Mouse (Mus musculus) neural tube, embryonic 11.5 days (tissue): ENCODE measurements around the gene Bbs2. TPM values are rescaled to one million over a fixed set of nuclear protein-coding genes. Genes with fewer than 3 reads are reported as not detected.
"Not testable (repeated sequence)": the region's sequence is repeated elsewhere in the genome, so short reads cannot be mapped to it uniquely, and the experiment has no call there.

Experiments
- ATAC-seq: fragments of 200-750 bp; cut with Nextera tagmentation; 2 replicates; pipeline ENCODE4 v1.8.0; 2017; ENCODE audit warnings: moderate number of reproducible peaks, mild to moderate bottlenecking, moderate TSS enrichment, moderate library complexity; ENCODE audit not compliant: insufficient read depth, low FRiP score, low TSS enrichment
- DNase-seq: peaks from one replicate; pipeline ENCODE4 v3.0.0-alpha.2; 2015; ENCODE audit warnings: low spot score
- H3K27ac ChIP-seq: fragments of 300-500 bp; sonication (generic); 2 replicates; pipeline ENCODE4 v1.5.1; 2014; ENCODE audit warnings: low read depth, mild to moderate bottlenecking, low read length
- H3K27me3 ChIP-seq: fragments of 300-500 bp; sonication (generic); 2 replicates; pipeline ENCODE4 v1.6.1; 2014; ENCODE audit warnings: mild to moderate bottlenecking, low read length, mixed read lengths; ENCODE audit not compliant: control insufficient read depth, insufficient read depth
- H3K36me3 ChIP-seq: fragments of 300-500 bp; sonication (generic); 2 replicates; pipeline ENCODE4 v1.6.1; 2014; ENCODE audit warnings: mild to moderate bottlenecking, low read length, moderate library complexity, mixed read lengths; ENCODE audit not compliant: control insufficient read depth, insufficient read depth
- H3K4me1 ChIP-seq: fragments of 300-500 bp; sonication (generic); 2 replicates; pipeline ENCODE4 v1.6.1; 2014; ENCODE audit warnings: low read length, mixed read lengths; ENCODE audit not compliant: control insufficient read depth, insufficient read depth
- H3K4me2 ChIP-seq: fragments of 300-500 bp; sonication (generic); 2 replicates; pipeline ENCODE4 v1.6.1; 2014; ENCODE audit warnings: low read depth, mild to moderate bottlenecking, moderate library complexity
- H3K4me3 ChIP-seq: fragments of 300-500 bp; sonication (generic); 2 replicates; pipeline ENCODE4 v1.5.1; 2014; ENCODE audit warnings: low read depth, low read length
- H3K9ac ChIP-seq: fragments of 300-500 bp; sonication (generic); 2 replicates; pipeline ENCODE4 v1.6.1; 2014; ENCODE audit warnings: mild to moderate bottlenecking, low read length
- H3K9me3 ChIP-seq: fragments of 300-500 bp; sonication (generic); 2 replicates; pipeline ENCODE4 v1.6.1; 2016; ENCODE audit warnings: low read length; ENCODE audit not compliant: control insufficient read depth
- WGBS: fragments of 180-500 bp; shearing (Covaris S2); extraction: QIAGEN DNeasy Blood & Tissue Kit; methylation state at CpG from one replicate; pipeline ENCODE4 v1.1.7; 2014; 5-methylcytosine and 5-hydroxymethylcytosine counted together
- polyA plus RNA-seq: library from polyadenylated mRNA; unstranded; fragments of >200 nt; fragmentation: Nextera tagmentation; extraction: Ambion mirVana; gene quantifications from 2 replicates; pipeline ENCODE4 v1.2.1, GENCODE M21; 2014

Bbs2 gene
- polyA plus RNA-seq = 17.6 and 18.0 TPM in 2 replicates

DNA sequence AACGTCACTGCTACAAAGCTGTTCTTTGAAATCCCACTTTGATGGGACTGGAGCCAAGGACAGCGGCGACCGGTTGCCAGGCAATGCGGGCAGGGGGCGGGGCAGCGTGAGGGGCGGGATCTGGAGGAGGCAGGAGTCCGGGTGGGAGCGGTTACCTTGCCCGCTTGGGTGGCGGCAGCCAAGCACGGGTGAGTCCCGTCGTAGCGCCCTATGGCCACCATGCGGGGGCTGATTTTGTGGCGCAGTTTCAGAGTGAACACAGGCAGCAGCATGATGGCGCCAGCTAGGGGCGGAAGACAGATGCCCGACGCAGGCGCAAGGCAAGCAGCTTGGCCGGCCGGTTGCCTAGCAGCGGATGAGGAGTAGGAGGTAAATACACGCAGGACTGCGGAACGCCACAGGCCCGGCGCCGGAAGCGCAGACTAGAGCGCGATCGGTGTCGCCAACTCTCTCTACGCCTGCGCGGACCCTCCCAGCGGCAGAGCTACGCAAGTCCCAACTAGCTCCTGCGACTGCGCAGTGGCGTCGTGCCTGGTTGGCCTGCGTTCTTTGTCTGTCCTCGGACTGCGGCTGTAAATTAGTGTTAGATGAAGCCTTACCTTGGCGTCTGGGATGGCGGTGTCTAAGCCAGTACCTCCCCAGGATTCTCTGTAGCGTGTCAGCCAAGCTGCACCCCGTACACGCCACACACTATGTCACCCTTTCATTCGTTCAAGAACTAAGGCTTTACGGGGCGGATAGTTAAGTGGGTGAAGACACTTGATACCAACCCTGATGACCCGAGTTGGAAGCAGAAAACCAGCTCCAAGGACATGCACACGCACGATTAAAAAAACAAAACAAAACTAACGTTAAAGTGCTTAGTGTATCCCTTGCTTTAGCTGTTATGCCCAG lies at the start of gene Bbs2:
Bbs2 (minus strand) TSS at position 848 of the 894 bp plus-strand sequence.
- H3K27ac ChIP-seq = peak within 1 kb of the TSS; percentile 90
- peak; percentile 97 for ATAC-seq

GRCm38 (mm10) chr8:94148236-94148635 lies 49.5 kb upstream of the Bbs2 start:
- DNase-seq (no peak), ATAC-seq (no peak)
- Histone ChIP-seq H3K36me3 (no peaks in the 10 kb centered on the region), H3K27ac (no peak overlapping the region), H3K4me3 (no peak overlapping the region), H3K4me2 (no peak overlapping the region), H3K9me3 (no peaks in the 10 kb centered on the region), H3K9ac (no peak overlapping the region), H3K27me3 (0 out of 2 replicates have a peak, but pooled peaks cover 2% of the 10 kb centered on the region), H3K4me1 (peaks cover 6% of the 10 kb centered on the region)
- 54% methylated on average over 5 of the region's 5 CpGs for WGBS

More for the DNA sequence above, at the start of gene Bbs2:
- DNase-seq = peak; percentile 99
- peak within 1 kb of the TSS; percentile 49 for H3K4me3 ChIP-seq
- H3K4me2 ChIP-seq = peak within 1 kb of the TSS; percentile 50
- no peaks in the 10 kb centered on the region for H3K36me3 ChIP-seq
- WGBS = under 1% methylated on average over 61 of the region's 61 CpGs
- H3K9me3 ChIP-seq = no peaks in the 10 kb centered on the region
- no peaks in the 10 kb centered on the region for H3K27me3 ChIP-seq
- H3K4me1 ChIP-seq = no peaks in the 10 kb centered on the region
- H3K9ac ChIP-seq = peak within 1 kb of the TSS; percentile 69

- no peaks in the 10 kb centered on the region for H3K27me3 ChIP-seq
- 95% methylated on average over 4 of the region's 4 CpGs for WGBS
- H3K9me3 ChIP-seq = no peaks in the 10 kb centered on the region
- ATAC-seq (no peak), DNase-seq (no peak)
- H3K4me2 ChIP-seq = no peak overlapping the region
- no peak overlapping the region for H3K9ac ChIP-seq
- no peaks in the 10 kb centered on the region for H3K36me3 ChIP-seq
- H3K4me3 ChIP-seq = no peak overlapping the region
- no peaks in the 10 kb centered on the region for H3K4me1 ChIP-seq
- H3K27ac ChIP-seq = no peak overlapping the region
These were observed 41.6 kb upstream of the Bbs2 start for GRCm38 (mm10) chr8:94140266-94140795.

DNA sequence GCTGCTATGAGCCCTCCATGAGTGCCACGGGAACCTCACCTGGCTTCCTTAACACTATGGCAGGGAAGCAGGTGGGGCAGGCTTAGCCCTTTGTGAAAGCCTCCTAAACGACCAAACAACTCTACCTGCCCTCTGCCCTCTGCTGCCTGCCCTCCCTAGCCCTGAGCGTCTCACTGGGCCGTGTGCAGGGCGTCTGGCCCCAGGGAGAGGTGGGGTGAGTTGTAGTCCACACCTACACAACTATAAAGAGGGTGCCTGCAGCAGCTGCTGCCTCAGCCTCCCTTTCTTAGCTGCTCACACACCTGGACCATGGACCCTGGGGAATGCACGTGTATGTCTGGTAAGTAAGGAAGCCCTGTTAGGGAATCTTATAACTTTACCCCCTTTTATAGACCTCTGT lies 38.2 kb upstream of the Bbs2 start, which contains the start of gene Mt4:
Mt4 (plus strand) TSS at position 265 of the 400 bp plus-strand sequence.
- H3K36me3 ChIP-seq = no peaks in the 10 kb centered on the region
- no peak within 1 kb of the TSS for H3K4me2 ChIP-seq
- ATAC-seq (no peak), DNase-seq (no peak)
- no peaks in the 10 kb centered on the region for H3K4me1 ChIP-seq
- WGBS = 57% methylated on average over 6 of the region's 6 CpGs
- H3K9ac ChIP-seq = no peak within 1 kb of the TSS
- no peak within 1 kb of the TSS for H3K4me3 ChIP-seq
- no peaks in the 10 kb centered on the region for H3K9me3 ChIP-seq
- H3K27ac ChIP-seq = no peak within 1 kb of the TSS
- no peaks in the 10 kb centered on the region for H3K27me3 ChIP-seq

DNA sequence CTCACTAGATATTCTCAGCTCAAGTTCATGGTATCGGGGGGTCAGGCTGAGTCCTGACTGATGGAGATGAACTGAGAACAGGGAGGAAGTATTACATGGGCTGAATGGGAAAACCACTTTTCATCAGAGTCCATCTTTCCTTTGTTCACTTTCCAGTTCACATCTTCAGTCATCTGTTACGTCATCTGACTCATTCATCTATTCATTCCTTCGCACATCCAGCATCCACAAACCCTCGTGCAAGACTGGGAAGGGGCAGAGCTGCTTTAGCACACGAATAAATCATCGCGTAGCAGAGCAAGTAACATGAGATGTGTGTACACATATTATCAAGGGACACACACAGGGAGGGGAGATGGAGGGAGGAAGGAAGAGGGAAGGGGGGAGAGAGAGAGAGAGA lies 37.5 kb upstream of the Bbs2 start:
- DNase-seq (no peak), ATAC-seq (no peak)
- H3K4me2 ChIP-seq = no peak overlapping the region
- no peak overlapping the region for H3K27ac ChIP-seq
- H3K27me3 ChIP-seq = no peaks in the 10 kb centered on the region
- no peaks in the 10 kb centered on the region for H3K36me3 ChIP-seq
- no peaks in the 10 kb centered on the region for H3K4me1 ChIP-seq
- H3K9me3 ChIP-seq = no peaks in the 10 kb centered on the region
- 78% methylated on average over 7 of the region's 7 CpGs for WGBS
- no peak overlapping the region for H3K9ac ChIP-seq
- H3K4me3 ChIP-seq = no peak overlapping the region

- Histone ChIP-seq H3K9ac (no peak overlapping the region), H3K27me3 (no peaks in the 10 kb centered on the region), H3K4me3 (no peak overlapping the region), H3K4me2 (no peak overlapping the region), H3K27ac (no peak overlapping the region), H3K4me1 (no peaks in the 10 kb centered on the region), H3K9me3 (no peaks in the 10 kb centered on the region), H3K36me3 (no peaks in the 10 kb centered on the region)
- DNase-seq (no peak), ATAC-seq (no peak)
- 95% methylated on average over 6 of the region's 6 CpGs for WGBS
These were observed 36.8 kb upstream of the Bbs2 start for GRCm38 (mm10) chr8:94135556-94135955.

GRCm38 (mm10) chr8:94134601-94135000 lies 35.9 kb upstream of the Bbs2 start:
- H3K27ac ChIP-seq, H3K36me3 ChIP-seq, H3K4me2 ChIP-seq, H3K27me3 ChIP-seq, H3K9ac ChIP-seq, DNase-seq, ATAC-seq, H3K4me3 ChIP-seq, H3K4me1 ChIP-seq, H3K9me3 ChIP-seq: not testable (repeated sequence)
- WGBS = 79% methylated on average over 3 of the region's 3 CpGs

- WGBS = 67% methylated on average over 5 of the region's 5 CpGs
These were observed 33.4 kb upstream of the Bbs2 start for GRCm38 (mm10) chr8:94132096-94132495.

DNA sequence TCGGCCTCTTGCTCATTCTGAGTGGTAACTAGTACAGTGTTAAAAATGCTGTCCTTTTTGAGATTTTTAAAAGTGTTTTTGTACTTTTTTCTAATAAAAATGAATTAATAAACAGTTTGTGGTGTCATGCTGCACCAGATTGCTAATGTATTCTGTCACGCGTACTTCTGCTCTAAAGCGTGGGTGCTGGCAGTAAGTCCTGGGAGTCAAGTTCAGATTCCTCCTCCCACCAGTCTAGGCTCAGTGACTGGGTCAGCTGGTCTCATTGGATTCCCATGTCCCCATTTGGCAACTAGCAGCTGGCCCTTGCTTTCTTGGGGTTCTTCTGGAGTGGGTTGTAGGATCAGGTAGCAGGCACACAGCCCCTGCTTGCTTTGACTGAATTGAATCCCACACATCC lies 31.4 kb upstream of the Bbs2 start:
- no peak overlapping the region for H3K4me2 ChIP-seq
- no peak overlapping the region for H3K27ac ChIP-seq
- DNase-seq (no peak), ATAC-seq (no peak)
- no peaks in the 10 kb centered on the region for H3K36me3 ChIP-seq
- H3K9me3 ChIP-seq = no peaks in the 10 kb centered on the region
- no peak overlapping the region for H3K4me3 ChIP-seq
- no peaks in the 10 kb centered on the region for H3K4me1 ChIP-seq
- H3K9ac ChIP-seq = no peak overlapping the region
- no peaks in the 10 kb centered on the region for H3K27me3 ChIP-seq
- WGBS = 85% methylated on average over 4 of the region's 4 CpGs

More at GRCm38 (mm10) chr8:94132096-94132495, 33.4 kb upstream of the Bbs2 start:
- Histone ChIP-seq H3K9ac (no peak overlapping the region), H3K9me3 (no peaks in the 10 kb centered on the region), H3K4me3 (no peak overlapping the region), H3K36me3 (no peaks in the 10 kb centered on the region), H3K27me3 (no peaks in the 10 kb centered on the region), H3K27ac (no peak overlapping the region), H3K4me1 (no peaks in the 10 kb centered on the region), H3K4me2 (no peak overlapping the region)
- DNase-seq (no peak), ATAC-seq (no peak)
